Mouse (Mus musculus): Measurements from ENCODE around the gene Cep250. TPM values are rescaled to one million over a fixed set of nuclear protein-coding genes. Genes with fewer than 3 reads are reported as not detected.

The Cep250 gene
- polyA plus RNA-seq, 1 experiment from 2014 or later = 84.4 TPM

- 98% methylated on average over 14 of the region's 14 CpGs for WGBS (ENCODE audit: missing documents)
- Histone ChIP-seq H3K27ac (no peak overlapping the region), H3K36me3 (ENCODE audit: inconsistent target) (peaks cover 95% of the 10 kb centered on the region)
Measured at GRCm38 (mm10) chr2:155991863-155992321, 35.6 kb downstream of the Cep250 start.

GRCm38 (mm10) chr2:156005393-156005792 lies 49.1 kb downstream of the Cep250 start:
- peaks cover 4% of the 10 kb centered on the region; the same call in 1 of the 2 replicates for H3K36me3 ChIP-seq (ENCODE audit: inconsistent target)
- no peak overlapping the region for H3K27ac ChIP-seq
- 94% methylated on average over 4 of the region's 4 CpGs for WGBS (ENCODE audit: missing documents)
- H3K79me2 ChIP-seq (ENCODE audit: inconsistent target) = no peaks in the 10 kb centered on the region
- no peak overlapping the region for H3K4me3 ChIP-seq (ENCODE audit: inconsistent target)

More at GRCm38 (mm10) chr2:155991863-155992321, 35.6 kb downstream of the Cep250 start:
- Histone ChIP-seq H3K4me3 (ENCODE audit: inconsistent target) (no peak overlapping the region), H3K79me2 (ENCODE audit: inconsistent target) (no peaks in the 10 kb centered on the region)

- H3K36me3 ChIP-seq (ENCODE audit: inconsistent target) = peaks cover 30% of the 10 kb centered on the region; the same call in 1 of the 2 replicates
- H3K27ac ChIP-seq = peak within 1 kb of the TSS; percentile 36
- WGBS (ENCODE audit: missing documents) = under 1% methylated on average over 41 of the region's 45 CpGs
- H3K4me3 ChIP-seq (ENCODE audit: inconsistent target) = peak within 1 kb of the TSS; percentile 73
- H3K79me2 ChIP-seq (ENCODE audit: inconsistent target) = no peaks in the 10 kb centered on the region
Measured at GRCm38 (mm10) chr2:156007888-156008532, 51.8 kb downstream of the Cep250 start, which contains the start of the genes 6430550D23Rik and Ergic3. Gene 6430550D23Rik (minus strand): TSS chr2:156007977. Gene Ergic3 (plus strand): TSS chr2:156008045.

GRCm38 (mm10) chr2:156018106-156018505 lies 61.8 kb downstream of the Cep250 start:
- H3K79me2 ChIP-seq (ENCODE audit: inconsistent target) = no peaks in the 10 kb centered on the region
- WGBS (ENCODE audit: missing documents) = 88% methylated on average over 3 of the region's 3 CpGs
- peaks cover 51% of the 10 kb centered on the region for H3K36me3 ChIP-seq (ENCODE audit: inconsistent target)

GRCm38 (mm10) chr2:156021219-156021618 lies 65.0 kb downstream of the Cep250 start:
- no peak overlapping the region for H3K27ac ChIP-seq
- H3K36me3 ChIP-seq (ENCODE audit: inconsistent target) = peaks cover 20% of the 10 kb centered on the region
- H3K79me2 ChIP-seq (ENCODE audit: inconsistent target) = no peaks in the 10 kb centered on the region
- WGBS (ENCODE audit: missing documents) = 89% methylated on average over 8 of the region's 8 CpGs
- no peak overlapping the region for H3K4me3 ChIP-seq (ENCODE audit: inconsistent target)

More at GRCm38 (mm10) chr2:156018106-156018505, 61.8 kb downstream of the Cep250 start:
- no peak overlapping the region for H3K4me3 ChIP-seq (ENCODE audit: inconsistent target)
- H3K27ac ChIP-seq = no peak overlapping the region

- no peaks in the 10 kb centered on the region for H3K79me2 ChIP-seq (ENCODE audit: inconsistent target)
- no peak overlapping the region for H3K4me3 ChIP-seq (ENCODE audit: inconsistent target)
- H3K27ac ChIP-seq = no peak overlapping the region
- peaks cover 15% of the 10 kb centered on the region for H3K36me3 ChIP-seq (ENCODE audit: inconsistent target)
- WGBS (ENCODE audit: missing documents) = 88% methylated on average over 2 of the region's 2 CpGs
Measured at GRCm38 (mm10) chr2:156021765-156022164, 65.5 kb downstream of the Cep250 start.

- H3K27ac ChIP-seq = no peak overlapping the region
- no peaks in the 10 kb centered on the region for H3K36me3 ChIP-seq (ENCODE audit: inconsistent target)
- H3K79me2 ChIP-seq (ENCODE audit: inconsistent target) = no peaks in the 10 kb centered on the region
- no peak overlapping the region for H3K4me3 ChIP-seq (ENCODE audit: inconsistent target)
Measured at GRCm38 (mm10) chr2:156025482-156025881, 69.2 kb downstream of the Cep250 start.

- 88% methylated on average over 3 of the region's 3 CpGs for WGBS (ENCODE audit: missing documents)
Measured at GRCm38 (mm10) chr2:156039390-156039789, 83.1 kb downstream of the Cep250 start.

GRCm38 (mm10) chr2:156042903-156043302 lies 86.6 kb downstream of the Cep250 start:
- Histone ChIP-seq H3K4me3 (ENCODE audit: inconsistent target) (no peak overlapping the region), H3K36me3 (ENCODE audit: inconsistent target) (no peaks in the 10 kb centered on the region), H3K27ac (no peak overlapping the region), H3K79me2 (ENCODE audit: inconsistent target) (no peaks in the 10 kb centered on the region)
- 52% methylated on average over 8 of the region's 8 CpGs for WGBS (ENCODE audit: missing documents)

More at GRCm38 (mm10) chr2:156039390-156039789, 83.1 kb downstream of the Cep250 start:
- Histone ChIP-seq H3K4me3 (ENCODE audit: inconsistent target) (no peak overlapping the region), H3K79me2 (ENCODE audit: inconsistent target) (no peaks in the 10 kb centered on the region), H3K36me3 (ENCODE audit: inconsistent target) (no peaks in the 10 kb centered on the region), H3K27ac (no peak overlapping the region)

GRCm38 (mm10) chr2:156047929-156048328 lies 91.7 kb downstream of the Cep250 start:
- 22% methylated on average over 18 of the region's 19 CpGs for WGBS (ENCODE audit: missing documents)
- Histone ChIP-seq H3K79me2 (ENCODE audit: inconsistent target) (no peaks in the 10 kb centered on the region), H3K36me3 (ENCODE audit: inconsistent target) (no peaks in the 10 kb centered on the region), H3K4me3 (ENCODE audit: inconsistent target) (no peak overlapping the region), H3K27ac (no peak overlapping the region)

Other genes starting within 250 kb of the Cep250 start
- 36.4 to 53.2 TPM (median 42.4 TPM) in 3 replicates for gene Edem2, start 227.0 kb upstream of the Cep250 start, polyA plus RNA-seq (2018)
- gene Gm17581, start 220.6 kb upstream of the Cep250 start, polyA plus RNA-seq (2018) = not detected in 3 replicates
- gene Procr, start 205.3 kb upstream of the Cep250 start, polyA plus RNA-seq (2018) = 2.1 to 2.6 TPM (median 2.5 TPM) in 3 replicates
- gene Mmp24, start 181.1 kb upstream of the Cep250 start, polyA plus RNA-seq (2018) = 0.04 TPM in 1 of 3 replicates, not detected in the others
- gene BC029722, start 137.0 kb upstream of the Cep250 start, polyA plus RNA-seq (2018) = 37.9 to 45.5 TPM (median 39.4 TPM) in 3 replicates
- 20.9 to 79.0 TPM (median 44.6 TPM) in 3 replicates for gene Eif6, start 129.5 kb upstream of the Cep250 start, polyA plus RNA-seq (2018)
- gene Fam83c, start 121.6 kb upstream of the Cep250 start, polyA plus RNA-seq (2018) = not detected in 3 replicates
- 27.3 to 47.7 TPM (median 28.7 TPM) in 3 replicates for gene Uqcc1, start 26.1 kb upstream of the Cep250 start, polyA plus RNA-seq (2018)
- not detected in 3 replicates for gene Gm15557, start 15.7 kb upstream of the Cep250 start, polyA plus RNA-seq (2018)
- not detected in 3 replicates for gene Gdf5, start 11.1 kb upstream of the Cep250 start, polyA plus RNA-seq (2018)
- 0.32 to 1.0 TPM (median 0.37 TPM) in 3 replicates for gene 6430550D23Rik, start 51.5 kb downstream of the Cep250 start, polyA plus RNA-seq (2018)
- 160 to 212 TPM (median 187 TPM) in 3 replicates for gene Ergic3, start 51.6 kb downstream of the Cep250 start, polyA plus RNA-seq (2018)
- gene Fer1l4, start 96.5 kb downstream of the Cep250 start, polyA plus RNA-seq (2018) = not detected in 3 replicates
- gene Spag4, start 108.7 kb downstream of the Cep250 start, polyA plus RNA-seq (2018) = 0.35 TPM in 1 of 3 replicates, not detected in the others
- 7.4 to 25.3 TPM (median 17.9 TPM) in 3 replicates for gene Cpne1, start 155.5 kb downstream of the Cep250 start, polyA plus RNA-seq (2018)
- 7.2 to 20.5 TPM (median 8.4 TPM) in 3 replicates for gene Rbm12, start 155.5 kb downstream of the Cep250 start, polyA plus RNA-seq (2018)
- 6.1 to 13.9 TPM (median 8.1 TPM) in 3 replicates for gene Gm28036, start 170.6 kb downstream of the Cep250 start, polyA plus RNA-seq (2018)
- gene Romo1, start 187.6 kb downstream of the Cep250 start, polyA plus RNA-seq (2018) = 73.4 to 124 TPM (median 123 TPM) in 3 replicates
- 18.6 to 31.0 TPM (median 24.7 TPM) in 3 replicates for gene Nfs1, start 187.7 kb downstream of the Cep250 start, polyA plus RNA-seq (2018)
- 158 to 239 TPM (median 203 TPM) in 3 replicates for gene Rbm39, start 223.8 kb downstream of the Cep250 start, polyA plus RNA-seq (2018)
- gene Phf20, start 240.0 kb downstream of the Cep250 start, polyA plus RNA-seq (2018) = 30.3 to 83.9 TPM (median 31.8 TPM) in 3 replicates

All from macrophage (primary cell).